Mouse (Mus musculus) kidney, embryonic 14.5 days (tissue): ENCODE measurements around the gene Cd180. TPM values are rescaled to one million over a fixed set of nuclear protein-coding genes. Genes with fewer than 3 reads are reported as not detected.

Experiments
- ATAC-seq: fragments of 200-750 bp; cut with Nextera tagmentation; 2 replicates; pipeline ENCODE4 v1.8.0; 2017; ENCODE audit warnings: moderate number of reproducible peaks, mild to moderate bottlenecking, moderate TSS enrichment, moderate library complexity; ENCODE audit not compliant: low FRiP score, low TSS enrichment
- H3K27ac ChIP-seq: fragments of 300-500 bp; sonication (generic); 2 replicates; pipeline ENCODE4 v1.5.1; 2014; ENCODE audit warnings: low read depth, mild to moderate bottlenecking, low read length, moderate library complexity, mixed read lengths
- H3K27me3 ChIP-seq: fragments of 300-500 bp; sonication (generic); 2 replicates; pipeline ENCODE4 v1.6.1; 2014; ENCODE audit warnings: mild to moderate bottlenecking, low read length; ENCODE audit not compliant: control insufficient read depth, insufficient read depth
- H3K36me3 ChIP-seq: fragments of 300-500 bp; sonication (generic); 2 replicates; pipeline ENCODE4 v1.6.1; 2014; ENCODE audit warnings: low read length, mixed read lengths; ENCODE audit not compliant: control insufficient read depth, insufficient read depth
- H3K4me1 ChIP-seq: fragments of 300-500 bp; sonication (generic); 2 replicates; pipeline ENCODE4 v1.6.1; 2014; ENCODE audit warnings: low read length, mixed read lengths; ENCODE audit not compliant: control insufficient read depth, insufficient read depth
- H3K4me2 ChIP-seq: fragments of 300-500 bp; sonication (generic); replicated peaks from 2 replicates; pipeline ENCODE4 v1.6.1; 2014; ENCODE audit warnings: low read depth, mild to moderate bottlenecking, low read length
- H3K4me3 ChIP-seq: fragments of 300-500 bp; sonication (generic); 2 replicates; pipeline ENCODE4 v1.5.1; 2014; ENCODE audit warnings: mild to moderate bottlenecking, low read length
- H3K9ac ChIP-seq: fragments of 300-500 bp; sonication (generic); 2 replicates; pipeline ENCODE4 v1.6.1; 2014; ENCODE audit warnings: low read depth, mild to moderate bottlenecking, low read length, moderate library complexity
- H3K9me3 ChIP-seq: fragments of 300-500 bp; sonication (generic); 2 replicates; pipeline ENCODE4 v1.6.1; 2016; ENCODE audit warnings: low read length; ENCODE audit not compliant: control insufficient read depth
- WGBS: fragments of 180-500 bp; shearing (Covaris S2); extraction: QIAGEN DNeasy Blood & Tissue Kit; methylation state at CpG from one replicate; pipeline ENCODE4 v1.1.7; 2014; 5-methylcytosine and 5-hydroxymethylcytosine counted together
- polyA plus RNA-seq: library from polyadenylated mRNA; unstranded; fragments of >200 nt; fragmentation: Nextera tagmentation; extraction: Ambion mirVana; gene quantifications from 2 replicates; pipeline ENCODE4 v1.2.1, GENCODE M21; 2014

Cd180 gene
- polyA plus RNA-seq, 1 experiment from 2014 or later: 0.60 TPM

DNA sequence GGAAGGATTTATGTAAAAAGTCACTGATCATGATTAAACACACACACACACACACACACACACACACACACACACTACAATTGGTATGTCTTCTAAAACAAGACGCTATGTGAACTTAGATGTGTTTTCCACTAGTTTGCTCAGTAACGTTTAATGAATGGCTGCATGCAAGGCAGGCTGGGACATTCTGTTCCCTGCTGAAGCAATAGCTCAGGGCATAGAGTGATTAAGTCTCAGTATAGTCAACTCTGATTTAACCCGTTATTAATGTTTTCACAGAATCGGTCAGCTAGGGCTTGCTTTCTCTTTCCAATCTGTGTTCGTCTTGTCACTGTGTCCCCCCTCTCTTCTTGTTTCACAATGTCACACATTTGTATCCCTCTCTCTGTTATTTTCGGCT is 82.1 kb downstream of the Cd180 start:
- WGBS: 88% methylated on average over 6 of the region's 6 CpGs

DNA sequence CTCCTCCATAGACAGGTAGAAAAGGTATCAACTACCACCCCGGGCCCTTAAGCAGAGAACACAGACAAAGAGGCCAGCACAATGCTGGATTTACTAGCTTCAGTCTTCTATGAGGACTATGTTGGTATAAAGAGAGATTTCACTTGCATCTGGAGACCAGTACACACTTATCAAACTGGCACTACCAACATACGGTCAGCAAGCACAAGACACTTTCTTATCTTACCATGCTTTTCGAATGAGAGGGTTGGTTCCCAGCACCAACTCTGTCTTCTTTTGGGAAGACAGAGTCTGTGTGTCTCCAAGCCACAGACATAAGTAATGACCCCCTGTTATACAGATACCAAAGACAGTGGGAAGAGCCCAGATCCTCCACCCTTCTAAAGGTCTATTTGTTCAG is 85.5 kb downstream of the Cd180 start:
- Histone ChIP-seq H3K4me2 (no peak overlapping the region), H3K9ac (no peak overlapping the region), H3K4me3 (no peak overlapping the region), H3K27me3 (no peaks in the 10 kb centered on the region), H3K36me3 (peaks cover 3% of the 10 kb centered on the region), H3K27ac (no peak overlapping the region), H3K9me3 (no peaks in the 10 kb centered on the region), H3K4me1 (no peaks in the 10 kb centered on the region)
- ATAC-seq: no peak
- WGBS: 98% methylated on average over 3 of the region's 3 CpGs

More for the DNA sequence above, 82.1 kb downstream of the Cd180 start:
- H3K27me3 ChIP-seq: no peaks in the 10 kb centered on the region
- no peak overlapping the region for H3K27ac ChIP-seq
- no peaks in the 10 kb centered on the region for H3K9me3 ChIP-seq
- no peak overlapping the region for H3K9ac ChIP-seq
- H3K4me3 ChIP-seq: no peak overlapping the region
- H3K4me2 ChIP-seq: no peak overlapping the region
- peaks cover 10% of the 10 kb centered on the region for H3K36me3 ChIP-seq
- H3K4me1 ChIP-seq: no peaks in the 10 kb centered on the region
- ATAC-seq: no peak

DNA sequence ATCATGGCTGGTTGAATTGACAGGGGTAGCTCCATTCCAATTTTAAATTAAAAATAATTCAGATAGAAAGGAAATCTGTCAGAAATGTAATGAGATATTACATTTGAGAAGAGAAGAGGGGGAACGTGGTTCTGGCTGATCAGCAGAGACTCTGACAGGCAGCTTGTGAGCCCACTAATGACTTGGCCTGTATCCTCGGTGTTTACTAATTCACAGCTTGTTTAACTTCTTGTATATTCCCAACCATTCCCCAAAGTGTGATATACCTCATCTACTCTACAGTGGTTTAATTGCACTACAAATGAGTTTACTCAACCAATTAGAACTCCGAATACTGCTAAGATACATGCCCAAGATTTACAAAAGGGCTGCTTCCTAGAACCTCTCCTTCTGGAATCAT is 85.9 kb downstream of the Cd180 start:
- Histone ChIP-seq H3K4me2 (no peak overlapping the region), H3K9ac (no peak overlapping the region), H3K27me3 (no peaks in the 10 kb centered on the region), H3K4me3 (no peak overlapping the region), H3K27ac (no peak overlapping the region), H3K36me3 (peaks cover 3% of the 10 kb centered on the region), H3K4me1 (no peaks in the 10 kb centered on the region), H3K9me3 (no peaks in the 10 kb centered on the region)
- 91% methylated on average over 3 of the region's 3 CpGs for WGBS
- no peak for ATAC-seq

DNA sequence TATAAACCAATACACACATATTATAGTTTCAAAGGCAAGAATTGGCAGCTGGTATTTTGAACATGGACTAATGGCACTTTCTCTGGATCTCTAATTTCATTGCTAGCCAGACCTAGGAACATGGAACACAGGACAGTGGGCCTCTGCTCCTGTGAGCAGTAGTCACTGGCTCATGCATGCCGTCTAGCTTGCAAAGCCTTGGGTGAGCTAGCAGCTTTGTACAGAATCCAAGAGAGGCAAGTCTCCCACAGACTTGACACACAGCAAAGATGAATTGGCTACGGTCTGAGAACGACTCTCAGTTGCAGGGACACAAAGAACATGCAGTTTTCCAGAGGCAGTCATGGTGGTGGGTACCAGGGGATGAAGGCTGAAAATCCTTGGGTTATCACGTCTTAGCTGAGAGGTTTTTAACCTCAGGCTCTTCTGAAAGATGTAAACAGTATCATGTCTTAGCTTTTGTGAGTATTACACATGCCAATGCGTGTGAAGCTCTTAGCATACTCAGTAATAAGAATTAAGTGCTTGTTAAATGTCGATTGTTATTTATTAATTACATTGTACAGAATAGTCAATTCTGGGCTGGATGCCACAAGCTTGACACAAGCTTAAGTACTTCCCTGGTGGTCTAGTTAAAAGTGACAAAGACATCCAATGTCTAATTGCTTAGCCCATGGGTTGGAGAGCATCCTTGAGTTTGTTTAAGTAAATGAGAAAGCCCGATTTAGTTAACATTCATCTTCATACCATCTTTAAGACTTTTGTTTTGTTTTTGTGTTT is 90.4 kb downstream of the Cd180 start:
- Histone ChIP-seq H3K4me3 (no peak overlapping the region), H3K27me3 (no peaks in the 10 kb centered on the region), H3K9me3 (no peaks in the 10 kb centered on the region), H3K9ac (no peak overlapping the region), H3K4me1 (no peaks in the 10 kb centered on the region), H3K27ac (no peak overlapping the region), H3K4me2 (no peak overlapping the region), H3K36me3 (0 out of 2 replicates have a peak, but pooled peaks cover 2% of the 10 kb centered on the region)
- WGBS: 86% methylated on average over 7 of the region's 7 CpGs
- no peak for ATAC-seq

DNA sequence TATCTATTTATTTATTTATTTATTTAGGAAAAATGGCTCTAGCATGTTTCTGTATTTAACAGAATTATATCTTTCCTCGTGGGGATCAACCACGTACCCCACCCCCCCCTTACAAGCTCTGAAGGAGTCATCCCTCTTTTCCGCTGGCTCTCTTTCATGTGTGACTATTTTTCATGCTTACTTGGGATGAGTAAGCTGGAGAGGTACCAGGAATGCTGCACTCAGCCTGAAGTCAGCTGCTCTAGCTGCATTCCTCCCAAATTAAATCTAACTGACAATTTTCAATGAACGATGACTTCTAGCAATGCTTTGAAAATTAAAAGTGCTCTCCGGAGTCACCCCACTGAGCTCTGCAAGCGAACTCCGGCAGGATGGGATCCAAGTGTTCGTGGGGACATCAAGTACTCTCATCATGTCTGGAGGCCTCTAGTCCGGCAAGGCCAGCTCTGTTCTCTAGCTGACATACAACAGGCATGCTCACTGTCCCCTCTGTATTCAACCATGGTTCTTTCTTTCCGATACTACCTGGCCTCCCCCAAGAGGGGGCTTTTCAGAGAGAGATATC is 93.4 kb downstream of the Cd180 start:
- 0 out of 2 replicates have a peak, but pooled peaks cover 2% of the 10 kb centered on the region for H3K36me3 ChIP-seq
- no peak for ATAC-seq

More for the DNA sequence above, 93.4 kb downstream of the Cd180 start:
- H3K9me3 ChIP-seq: no peaks in the 10 kb centered on the region
- no peak overlapping the region for H3K27ac ChIP-seq
- H3K9ac ChIP-seq: no peak overlapping the region
- no peak overlapping the region for H3K4me3 ChIP-seq
- no peaks in the 10 kb centered on the region for H3K27me3 ChIP-seq
- 90% methylated on average over 10 of the region's 10 CpGs for WGBS
- no peak overlapping the region for H3K4me2 ChIP-seq
- H3K4me1 ChIP-seq: no peaks in the 10 kb centered on the region
